Mouse (Mus musculus) CH12.LX (cell line): Measurements from ENCODE around the gene Cyfip2. TPM values are rescaled to one million over a fixed set of nuclear protein-coding genes. Genes with fewer than 3 reads are reported as not detected.

Experiments
- DNase-seq: peaks from one replicate; pipeline ENCODE4 v3.0.0-alpha.2; 2013; ENCODE audit errors: extremely low read depth
- H3K27ac ChIP-seq: 2 replicates; pipeline ENCODE4 v1.5.1; 2012; ENCODE audit warnings: low read depth, mild to moderate bottlenecking, control low read depth, moderate library complexity; ENCODE audit not compliant: insufficient read depth
- H3K27me3 ChIP-seq: replicated peaks from 2 replicates; pipeline ENCODE3; 2012; ENCODE audit warnings: inconsistent platforms
- H3K36me3 ChIP-seq, 2 experiments: replicated peaks in 1 of 2; 2 replicates each; pipeline versions ENCODE3 to v1.6.1; 2012; ENCODE audit warnings: inconsistent platforms in 1 of 2, low read length in 1 of 2, mild to moderate bottlenecking in 1 of 2, mixed read lengths in 1 of 2, moderate library complexity in 1 of 2; ENCODE audit not compliant: control insufficient read depth in 1 of 2, insufficient read depth in 1 of 2
- H3K4me1 ChIP-seq, 2 experiments: 2 replicates each; pipeline ENCODE4 v1.6.1; 2012; ENCODE audit warnings: inconsistent platforms in 1 of 2, moderate library complexity in 1 of 2; ENCODE audit not compliant: insufficient read depth in 2 of 2, control insufficient read depth in 1 of 2
- H3K4me2 ChIP-seq: 2 replicates; pipeline ENCODE4 v1.6.1; 2012; ENCODE audit warnings: low read depth, mild to moderate bottlenecking, control low read depth; ENCODE audit not compliant: poor library complexity, insufficient read depth, severe bottlenecking
- H3K4me3 ChIP-seq, 3 experiments: fragments of 150-350 bp in 1 of 3; sonication (generic) in 1 of 3; replicated peaks in 1 of 3; 2 replicates each; pipeline versions ENCODE3 to v1.5.1; 2011 to 2012; ENCODE audit warnings: low read depth in 2 of 3, low read length in 2 of 3, mild to moderate bottlenecking in 2 of 3, moderate library complexity in 2 of 3, control low read depth in 1 of 3, improper control_type of control experiment in 1 of 3, inconsistent platforms in 1 of 3, mixed read lengths in 1 of 3; ENCODE audit not compliant: poor library complexity in 1 of 3
- H3K79me2 ChIP-seq: replicated peaks from 2 replicates; pipeline ENCODE4 v1.6.1; 2012; ENCODE audit warnings: mild to moderate bottlenecking, moderate library complexity; ENCODE audit not compliant: control insufficient read depth, poor library complexity, insufficient read depth, severe bottlenecking; ENCODE audit errors: extremely low read depth
- H3K9ac ChIP-seq: 2 replicates; pipeline ENCODE4 v1.6.1; 2012; ENCODE audit warnings: low read depth, mild to moderate bottlenecking, control low read depth, moderate library complexity; ENCODE audit not compliant: insufficient read depth
- H3K9me3 ChIP-seq: replicated peaks from 2 replicates; pipeline ENCODE3; 2012; ENCODE audit warnings: low read length, inconsistent platforms, mixed read lengths
- BHLHE40 ChIP-seq: IDR thresholded peaks from 2 replicates; pipeline ENCODE4 v1.6.1; 2011; ENCODE audit warnings: mild to moderate bottlenecking, low read depth, low read length, improper control_type of control experiment
- CHD1 ChIP-seq: IDR thresholded peaks from 2 replicates; pipeline ENCODE4 v1.6.1; 2012; ENCODE audit warnings: low read depth, low read length, improper control_type of control experiment, inconsistent platforms
- E2F4 ChIP-seq: IDR thresholded peaks from 2 replicates; pipeline ENCODE4 v1.6.1; 2011; ENCODE audit warnings: low read depth, low read length, improper control_type of control experiment; ENCODE audit not compliant: insufficient replicate concordance
- EP300 ChIP-seq: IDR thresholded peaks from 2 replicates; pipeline ENCODE4 v1.6.1; 2011; ENCODE audit warnings: low read length, improper control_type of control experiment
- ETS1 ChIP-seq: conservative IDR thresholded peaks from 2 replicates; pipeline ENCODE4 v1.6.1; 2012; ENCODE audit warnings: low read depth, mild to moderate bottlenecking, inconsistent platforms, low read length, improper control_type of control experiment, moderate library complexity
- GABPA ChIP-seq: IDR thresholded peaks from 2 replicates; pipeline ENCODE4 v1.6.1; 2012; ENCODE audit warnings: low read depth, low read length, improper control_type of control experiment, inconsistent platforms; ENCODE audit not compliant: insufficient replicate concordance
- HCFC1 ChIP-seq: IDR thresholded peaks from 2 replicates; pipeline ENCODE4 v1.6.1; 2012; ENCODE audit warnings: low read depth, mild to moderate bottlenecking, inconsistent platforms, low read length, improper control_type of control experiment
- IRF4 ChIP-seq: IDR thresholded peaks from 2 replicates; pipeline ENCODE4 v1.6.1; 2014; ENCODE audit warnings: low read depth, mild to moderate bottlenecking, inconsistent platforms, low read length, improper control_type of control experiment
- JUN ChIP-seq: IDR thresholded peaks from 2 replicates; pipeline ENCODE4 v1.6.1; 2011; ENCODE audit warnings: low read depth, mild to moderate bottlenecking, low read length, improper control_type of control experiment, moderate library complexity; ENCODE audit not compliant: insufficient read depth
- JUND ChIP-seq: conservative IDR thresholded peaks from 2 replicates; pipeline ENCODE4 v1.6.1; 2011; ENCODE audit warnings: low read depth, low read length, improper control_type of control experiment
- KAT2A ChIP-seq: IDR thresholded peaks from 2 replicates; pipeline ENCODE4 v1.6.1; 2012; ENCODE audit warnings: low read length, improper control_type of control experiment, inconsistent platforms; ENCODE audit not compliant: insufficient replicate concordance
- MAFK ChIP-seq: IDR thresholded peaks from 2 replicates; pipeline ENCODE4 v1.6.1; 2011; ENCODE audit warnings: low read length, improper control_type of control experiment; ENCODE audit not compliant: insufficient replicate concordance
- MAX ChIP-seq: IDR thresholded peaks from 2 replicates; pipeline ENCODE4 v1.6.1; 2011; ENCODE audit warnings: low read length, improper control_type of control experiment
- MEF2A ChIP-seq: IDR thresholded peaks from 2 replicates; pipeline ENCODE4 v1.6.1; 2014; ENCODE audit warnings: low read depth, mild to moderate bottlenecking, inconsistent platforms, low read length, improper control_type of control experiment, borderline replicate concordance
- MXI1 ChIP-seq: IDR thresholded peaks from 2 replicates; pipeline ENCODE4 v1.6.1; 2011; ENCODE audit warnings: mild to moderate bottlenecking, low read depth, low read length, improper control_type of control experiment
- NELFE ChIP-seq: IDR thresholded peaks from 2 replicates; pipeline ENCODE4 v1.6.1; 2011; ENCODE audit warnings: low read depth, low read length, improper control_type of control experiment
- NRF1 ChIP-seq: IDR thresholded peaks from 2 replicates; pipeline ENCODE4 v1.6.1; 2014; ENCODE audit warnings: low read depth, mild to moderate bottlenecking, inconsistent platforms, low read length, improper control_type of control experiment, moderate library complexity
- PAX5 ChIP-seq: IDR thresholded peaks from 2 replicates; pipeline ENCODE4 v1.6.1; 2012; ENCODE audit warnings: low read length, inconsistent platforms, mixed read lengths
- POLR2A ChIP-seq: IDR thresholded peaks from 2 replicates; pipeline ENCODE4 v1.6.1; 2011; ENCODE audit warnings: low read depth, mild to moderate bottlenecking, improper control_type of control experiment, low read length
- POLR2AphosphoS2 ChIP-seq: IDR thresholded peaks from 2 replicates; pipeline ENCODE4 v1.6.1; 2011; ENCODE audit warnings: low read depth, low read length, improper control_type of control experiment
- RAD21 ChIP-seq: IDR thresholded peaks from 2 replicates; pipeline ENCODE4 v1.6.1; 2011; ENCODE audit warnings: low read depth, mild to moderate bottlenecking, low read length, improper control_type of control experiment, moderate library complexity
- RCOR1 ChIP-seq: conservative IDR thresholded peaks from 2 replicates; pipeline ENCODE4 v1.6.1; 2012; ENCODE audit warnings: low read depth, mild to moderate bottlenecking, inconsistent platforms, low read length, improper control_type of control experiment
- SIN3A ChIP-seq: IDR thresholded peaks from 2 replicates; pipeline ENCODE4 v1.6.1; 2012; ENCODE audit warnings: low read length, improper control_type of control experiment, inconsistent platforms
- TBP ChIP-seq: conservative IDR thresholded peaks from 2 replicates; pipeline ENCODE4 v1.6.1; 2011; ENCODE audit warnings: low read depth, low read length, improper control_type of control experiment
- TCF12 ChIP-seq: IDR thresholded peaks from 2 replicates; pipeline ENCODE4 v1.6.1; 2014; ENCODE audit warnings: low read depth, mild to moderate bottlenecking, inconsistent platforms, low read length, improper control_type of control experiment
- UBTF ChIP-seq: IDR thresholded peaks from 2 replicates; pipeline ENCODE4 v1.6.1; 2012; ENCODE audit warnings: low read depth, mild to moderate bottlenecking, inconsistent platforms, low read length, improper control_type of control experiment, moderate library complexity
- USF1 ChIP-seq: IDR thresholded peaks from 2 replicates; pipeline ENCODE4 v1.6.1; 2014; ENCODE audit warnings: low read depth, mild to moderate bottlenecking, inconsistent platforms, low read length, improper control_type of control experiment
- ZC3H11A ChIP-seq: IDR thresholded peaks from 2 replicates; pipeline ENCODE4 v1.6.1; 2012; ENCODE audit warnings: low read depth, mild to moderate bottlenecking, inconsistent platforms, low read length, improper control_type of control experiment
- ZKSCAN1 ChIP-seq: IDR thresholded peaks from 2 replicates; pipeline ENCODE4 v1.6.1; 2012; ENCODE audit warnings: low read depth, inconsistent platforms, low read length, improper control_type of control experiment, borderline replicate concordance
- ZMIZ1 ChIP-seq: IDR thresholded peaks from 2 replicates; pipeline ENCODE4 v1.6.1; 2012; ENCODE audit warnings: low read depth, mild to moderate bottlenecking, inconsistent platforms, low read length, improper control_type of control experiment
- dilution Hi-C: fragments of 300-500 bp; cut with MboI; formaldehyde crosslinking; loops from 2 replicates; pipeline ENCODE4 v1.14.3; 2020; ENCODE audit warnings: low sequenced_read_pairs; ENCODE audit not compliant: extremely low pct_unique_long_range_greater_than_20kb, extremely low pct_ligation_motif_present
- in situ Hi-C: fragments of 300-500 bp; cut with MboI; formaldehyde crosslinking; loops from 3 replicates; pipeline ENCODE4 v1.14.3; 2019; ENCODE audit warnings: low sequenced_read_pairs, low pct_ligation_motif_present, low pct_unique_long_range_greater_than_20kb, mixed read lengths
- polyA plus RNA-seq: library from polyadenylated mRNA; unstranded; fragments of >175 nt; gene quantifications from 2 replicates; pipeline ENCODE4 v1.2.1, GENCODE M21; 2012; ENCODE audit warnings: low read depth; ENCODE audit not compliant: insufficient read length
- total RNA-seq, 2 experiments: library from RNA; depleted of rRNA; stranded (reverse); fragments of 300-350 nt in 1 of 2; fragments of >200 nt in 1 of 2; gene quantifications; 2 replicates each; pipeline ENCODE4 v1.2.3; 2012 to 2014

The Cyfip2 gene
- total and polyA plus RNA-seq, 3 experiments: 40.7 to 194 (median 97.6) TPM

GRCm38 (mm10) chr11:46310647-46311063 is 2.0 kb downstream of the Cyfip2 start:
- peaks cover 3% of the 10 kb centered on the region for H3K27me3 ChIP-seq
- in situ Hi-C loops: loop anchor here (5.0 kb wide), 1 partner anchor 33 kb away; no protein-coding TSS in a partner anchor
- TF ChIP-seq MXI1: peak; percentile 39; the same call in 1 of the 2 replicates
- TF ChIP-seq USF1: no peak
- dilution Hi-C loops: no loop called here
- peak overlapping the region; percentile 85 for H3K4me2 ChIP-seq
- DNase-seq: no peak
- peaks cover 20 to 43% of the 10 kb centered on the region in 2 experiments for H3K4me1 ChIP-seq
- H3K4me3 ChIP-seq: peak overlapping the region; percentile 89 to 96 (median 94)
- H3K79me2 ChIP-seq: peaks cover 60% of the 10 kb centered on the region
- peak overlapping the region; percentile 90 for H3K9ac ChIP-seq
- H3K27ac ChIP-seq: peak overlapping the region; percentile 97
- H3K9me3 ChIP-seq: no peaks in the 10 kb centered on the region
- H3K36me3 ChIP-seq: peaks cover 3 to 16% of the 10 kb centered on the region in 2 experiments

GRCm38 (mm10) chr11:46309808-46310555 is 2.7 kb downstream of the Cyfip2 start:
- Histone ChIP-seq H3K9ac (peak overlapping the region; percentile 90), H3K36me3 (peaks cover 3 to 17% of the 10 kb centered on the region in 2 experiments), H3K4me3 (peak overlapping the region; percentile 89 to 96 (median 94)), H3K27me3 (peaks cover 3% of the 10 kb centered on the region), H3K79me2 (peaks cover 62% of the 10 kb centered on the region), H3K4me1 (peaks cover 21 to 45% of the 10 kb centered on the region in 2 experiments), H3K27ac (peak overlapping the region; percentile 97), H3K4me2 (peak overlapping the region; percentile 85), H3K9me3 (no peaks in the 10 kb centered on the region)
- dilution Hi-C loops (no loop called here), in situ Hi-C loops (loop anchor here (5.0 kb wide), 3 partner anchors 33 to 127 kb away; partner anchors contain the start of gene Med7)
- DNase-seq: peak; percentile 67
- TF ChIP-seq ZMIZ1 (no peak), RCOR1 (no peak), POLR2A (peak; percentile 31; the same call in 1 of the 2 replicates), SIN3A (peak; percentile 20; the same call in 1 of the 2 replicates), MAFK (peak; percentile 17; the same call in 1 of the 2 replicates), ZKSCAN1 (no peak), MXI1 (peak; percentile 18), KAT2A (0 out of 2 replicates have a peak, but pooled peaks have one; percentile 5), GABPA (no peak), USF1 (no peak), EP300 (no peak), CHD1 (no peak), E2F4 (no peak), JUN (no peak), NRF1 (no peak), PAX5 (no peak), ETS1 (peak; percentile 13), RAD21 (no peak), HCFC1 (no peak), UBTF (no peak), MAX (no peak; the same call in 1 of the 2 replicates), POLR2AphosphoS2 (0 out of 2 replicates have a peak, but pooled peaks have one; percentile 15), BHLHE40 (peak; percentile 75; the same call in 1 of the 2 replicates), ZC3H11A (no peak), MEF2A (no peak), IRF4 (peak; percentile 12; the same call in 1 of the 2 replicates), TBP (no peak), NELFE (0 out of 2 replicates have a peak, but pooled peaks have one; percentile 19), TCF12 (no peak), JUND (no peak)
